Mouse (Mus musculus) spleen, postnatal 10 days (tissue): ENCODE data around the gene Cadm1.
A peak's percentile ranks its signal among the peaks of the same experiment; 100 is the strongest.

Source experiments
- DNase-seq, 2 experiments: peaks; one replicate each; pipeline ENCODE4 v3.0.0; 2021 to 2022; ENCODE audit warnings: low spot score in 2 of 2

The Cadm1 gene

GRCm38 (mm10) chr9:47671617-47672016 is 141.6 kb downstream of the Cadm1 start:
- DNase-seq, result no peak

- DNase-seq, result no peak
Observed at GRCm38 (mm10) chr9:47674766-47675713, 145.1 kb downstream of the Cadm1 start.

GRCm38 (mm10) chr9:47686881-47687280 is 156.9 kb downstream of the Cadm1 start:
- DNase-seq, result no peak

- no peak for DNase-seq
Observed at GRCm38 (mm10) chr9:47687604-47688003, 157.6 kb downstream of the Cadm1 start.

GRCm38 (mm10) chr9:47688297-47688696 is 158.3 kb downstream of the Cadm1 start:
- peak in 1 of 2 experiments; percentile 22 for DNase-seq

GRCm38 (mm10) chr9:47692911-47693310 is 162.9 kb downstream of the Cadm1 start:
- DNase-seq, result no peak

GRCm38 (mm10) chr9:47699026-47699425 is 169.1 kb downstream of the Cadm1 start:
- DNase-seq, result peak; percentile 12 to 57

GRCm38 (mm10) chr9:47700021-47700420 is 170.0 kb downstream of the Cadm1 start:
- DNase-seq, result no peak

- no peak for DNase-seq
Observed at GRCm38 (mm10) chr9:47703026-47703876, 173.3 kb downstream of the Cadm1 start.

- DNase-seq, result no peak
Observed at GRCm38 (mm10) chr9:47706341-47706740, 176.4 kb downstream of the Cadm1 start.

- DNase-seq, result no peak
Observed at GRCm38 (mm10) chr9:47707326-47707725, 177.4 kb downstream of the Cadm1 start.

- DNase-seq, result peak; percentile 13 to 71
Observed at GRCm38 (mm10) chr9:47708299-47708698, 178.3 kb downstream of the Cadm1 start.

GRCm38 (mm10) chr9:47710946-47711345 is 181.0 kb downstream of the Cadm1 start:
- no peak for DNase-seq

GRCm38 (mm10) chr9:47714541-47714940 is 184.6 kb downstream of the Cadm1 start:
- DNase-seq, result no peak

GRCm38 (mm10) chr9:47715415-47715814 is 185.4 kb downstream of the Cadm1 start:
- no peak for DNase-seq

GRCm38 (mm10) chr9:47716883-47717282 is 186.9 kb downstream of the Cadm1 start:
- DNase-seq, result no peak

GRCm38 (mm10) chr9:47727611-47728010 is 197.6 kb downstream of the Cadm1 start:
- DNase-seq, result no peak

- DNase-seq, result no peak
Observed at GRCm38 (mm10) chr9:47728852-47729251, 198.9 kb downstream of the Cadm1 start.

GRCm38 (mm10) chr9:47730247-47730646 is 200.3 kb downstream of the Cadm1 start:
- no peak for DNase-seq

- DNase-seq, result peak in 1 of 2 experiments; percentile 18
Observed at GRCm38 (mm10) chr9:47733780-47734451, 203.9 kb downstream of the Cadm1 start.

- no peak for DNase-seq
Observed at GRCm38 (mm10) chr9:47734905-47735304, 204.9 kb downstream of the Cadm1 start.

- no peak for DNase-seq
Observed at GRCm38 (mm10) chr9:47738799-47739198, 208.8 kb downstream of the Cadm1 start.
